Mouse (Mus musculus) kidney, postnatal 36 days (tissue): ENCODE measurements at regions not wholly inside any gene's neighbourhood (a gene's known extent, or its start where the extent isn't known, plus 50 kb on each side); places are given as distances from the start of the nearest gene placed in this dataset.
"Not testable (repeated sequence)": the region's sequence is repeated elsewhere in the genome, so short reads cannot be mapped to it uniquely, and the experiment has no call there.

Experiments
- DNase-seq, 2 experiments: peaks; one replicate each; pipeline ENCODE4 v3.0.0; 2021 to 2022; ENCODE audit warnings: mixed read lengths in 2 of 2

- no peak for DNase-seq
Observed at GRCm38 (mm10) chr10:70866737-70867136, 211.0 kb upstream of the Phyhipl start.

GRCm38 (mm10) chr10:70864650-70865049 lies 208.9 kb upstream of the Phyhipl start:
- DNase-seq, result no peak

- DNase-seq, result no peak
Observed at GRCm38 (mm10) chr10:70862022-70862335, 206.2 kb upstream of the Phyhipl start.

- no peak for DNase-seq
Observed at GRCm38 (mm10) chr10:70861131-70862021, 205.6 kb upstream of the Phyhipl start.

GRCm38 (mm10) chr10:70857155-70857820 lies 201.5 kb upstream of the Phyhipl start:
- no peak for DNase-seq

- DNase-seq, result no peak
Observed at GRCm38 (mm10) chr10:70855948-70856347, 200.2 kb upstream of the Phyhipl start.

- DNase-seq, result no peak
Observed at GRCm38 (mm10) chr10:70853614-70854013, 197.8 kb upstream of the Phyhipl start.

- no peak for DNase-seq
Observed at GRCm38 (mm10) chr10:70848141-70848540, 192.4 kb upstream of the Phyhipl start.

- DNase-seq, result no peak
Observed at GRCm38 (mm10) chr10:70847341-70847882, 191.6 kb upstream of the Phyhipl start.

GRCm38 (mm10) chr10:70846281-70847168 lies 190.8 kb upstream of the Phyhipl start:
- DNase-seq, result no peak

- DNase-seq, result no peak
Observed at GRCm38 (mm10) chr10:70843848-70844247, 188.1 kb upstream of the Phyhipl start.

- no peak for DNase-seq
Observed at GRCm38 (mm10) chr10:70842176-70842838, 186.5 kb upstream of the Phyhipl start.

- not testable (repeated sequence) for DNase-seq
Observed at GRCm38 (mm10) chr10:70841179-70841578, 185.4 kb upstream of the Phyhipl start.

- no peak for DNase-seq
Observed at GRCm38 (mm10) chr10:70838147-70838546, 182.4 kb upstream of the Phyhipl start.

GRCm38 (mm10) chr10:70837326-70837725 lies 181.6 kb upstream of the Phyhipl start:
- DNase-seq, result no peak

- DNase-seq, result no peak
Observed at GRCm38 (mm10) chr10:70832616-70833015, 176.9 kb upstream of the Phyhipl start.

GRCm38 (mm10) chr10:70828217-70828616 lies 172.5 kb upstream of the Phyhipl start:
- no peak for DNase-seq

GRCm38 (mm10) chr10:70827522-70827921 lies 171.8 kb upstream of the Phyhipl start:
- DNase-seq, result not testable (repeated sequence)

GRCm38 (mm10) chr10:70826706-70827105 lies 170.9 kb upstream of the Phyhipl start:
- DNase-seq, result no peak

- no peak for DNase-seq
Observed at GRCm38 (mm10) chr10:70825451-70825850, 169.7 kb upstream of the Phyhipl start.

- DNase-seq, result no peak
Observed at GRCm38 (mm10) chr10:70824461-70824860, 168.7 kb upstream of the Phyhipl start.

- DNase-seq, result peak in 1 of 2 experiments; percentile 20
Observed at GRCm38 (mm10) chr10:70819951-70820350, 164.2 kb upstream of the Phyhipl start.
